Mouse (Mus musculus) A20 (cell line): Measurements from ENCODE around the gene En1.

Source experiments
- DNase-seq: peaks from one replicate; pipeline ENCODE4 v3.0.0-alpha.2; 2011; ENCODE audit warnings: low read depth, low spot score

Gene En1

GRCm38 (mm10) chr1:120602031-120602730 lies at the start of gene En1:
Gene En1, plus strand, starts transcription at chr1:120602418.
- DNase-seq, result no peak

GRCm38 (mm10) chr1:120556926-120557846 lies 45.0 kb upstream of the En1 start:
- DNase-seq, result no peak

GRCm38 (mm10) chr1:120558341-120559285 lies 43.6 kb upstream of the En1 start:
- DNase-seq, result no peak

- no peak for DNase-seq
These were observed 42.3 kb upstream of the En1 start for GRCm38 (mm10) chr1:120559911-120560310.

GRCm38 (mm10) chr1:120581306-120581705 lies 20.9 kb upstream of the En1 start:
- DNase-seq, result no peak

- DNase-seq, result no peak
These were observed 16.7 kb upstream of the En1 start for GRCm38 (mm10) chr1:120585481-120585880.

GRCm38 (mm10) chr1:120586500-120587110 lies 15.6 kb upstream of the En1 start:
- peak; percentile 61 for DNase-seq

GRCm38 (mm10) chr1:120587431-120587830 lies 14.8 kb upstream of the En1 start:
- DNase-seq, result no peak

GRCm38 (mm10) chr1:120587960-120588359 lies 14.3 kb upstream of the En1 start:
- DNase-seq, result no peak

- no peak for DNase-seq
These were observed 13.7 kb upstream of the En1 start for GRCm38 (mm10) chr1:120588362-120589027.

- no peak for DNase-seq
These were observed 8.8 kb upstream of the En1 start for GRCm38 (mm10) chr1:120593236-120593919.

- DNase-seq, result peak; percentile 20
These were observed 7.6 kb upstream of the En1 start for GRCm38 (mm10) chr1:120594603-120595002.

GRCm38 (mm10) chr1:120595471-120596240 lies 6.6 kb upstream of the En1 start:
- no peak for DNase-seq

- no peak for DNase-seq
These were observed 5.9 kb upstream of the En1 start for GRCm38 (mm10) chr1:120596319-120596718.

GRCm38 (mm10) chr1:120596784-120597183 lies 5.4 kb upstream of the En1 start:
- no peak for DNase-seq

GRCm38 (mm10) chr1:120597271-120597670 lies 4.9 kb upstream of the En1 start:
- no peak for DNase-seq

- no peak for DNase-seq
These were observed 3.9 kb upstream of the En1 start for GRCm38 (mm10) chr1:120598196-120598940.

- no peak for DNase-seq
These were observed 2.7 kb upstream of the En1 start for GRCm38 (mm10) chr1:120599321-120600148.
